Mouse (Mus musculus): ENCODE measurements at regions not wholly inside any gene's neighbourhood (a gene's known extent, or its start where the extent isn't known, plus 50 kb on each side); places are given as distances from the start of the nearest gene placed in this dataset.

DNA sequence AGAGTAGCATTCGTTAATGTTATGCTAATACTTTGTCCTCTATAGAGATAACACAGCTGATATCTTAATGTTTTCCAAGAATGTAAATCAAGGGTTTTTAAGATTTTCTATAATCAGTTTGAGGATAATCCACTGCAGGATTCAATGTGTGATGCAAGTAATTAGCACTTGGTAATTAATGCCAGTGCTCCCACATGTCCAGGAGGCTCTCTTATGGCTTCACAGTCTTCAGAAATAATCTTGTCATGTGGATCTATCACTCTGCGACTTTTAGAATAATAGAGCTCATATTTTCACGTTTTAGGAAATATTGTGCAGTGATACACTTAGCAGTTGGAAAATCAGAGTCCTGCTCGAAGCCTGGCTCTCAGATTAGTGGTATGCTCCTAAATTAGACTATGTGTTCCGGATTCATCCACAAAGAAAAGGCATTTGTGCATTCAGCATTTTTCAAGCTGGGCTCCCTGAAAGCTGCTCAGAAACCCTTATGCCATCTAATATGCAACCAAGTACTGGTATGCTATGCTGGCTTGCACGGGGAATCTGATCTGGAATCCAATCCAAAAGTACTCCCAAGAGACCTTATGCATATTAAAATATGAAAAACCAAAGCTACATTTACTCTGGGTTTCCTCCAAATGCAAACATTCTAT lies 1302.8 kb upstream of the Tyrp1 start:
- no peak for DNase-seq (ENCODE audit: low read depth, low spot score)

GRCm38 (mm10) chr4:79531769-79532168 lies 1302.2 kb upstream of the Tyrp1 start:
- no peak for DNase-seq (ENCODE audit: low read depth, low spot score)

DNA sequence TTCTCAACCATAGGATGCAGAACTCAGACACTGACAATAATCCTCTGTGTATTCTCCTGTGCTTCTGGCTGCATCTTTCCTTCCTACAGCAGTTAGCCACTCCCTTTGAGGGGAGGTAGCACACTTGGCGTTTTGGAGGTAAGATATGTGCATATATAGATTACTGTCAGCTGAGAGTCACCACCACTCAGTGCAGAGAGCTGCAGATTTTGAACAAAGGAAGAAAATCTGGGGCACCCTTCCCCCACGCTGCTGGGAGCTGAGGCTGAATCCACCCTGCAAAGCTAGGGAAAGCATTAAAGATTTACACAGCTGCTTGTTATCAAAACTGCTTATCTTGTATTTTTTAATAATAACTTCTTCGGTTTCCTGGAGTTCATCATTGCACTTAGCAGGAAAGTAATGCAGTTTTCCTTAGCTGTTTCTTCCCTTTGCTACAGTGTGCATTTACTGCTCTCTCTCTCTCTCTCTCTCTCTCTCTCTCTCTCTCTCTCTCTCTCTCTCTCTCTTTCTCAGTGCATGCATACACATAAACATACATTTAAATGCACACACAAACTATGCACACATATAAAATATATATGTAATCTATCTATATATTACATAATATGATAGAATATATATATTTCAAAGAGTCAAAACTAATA lies 1301.4 kb upstream of the Tyrp1 start:
- DNase-seq (ENCODE audit: low read depth, low spot score) = peak; percentile 13

DNA sequence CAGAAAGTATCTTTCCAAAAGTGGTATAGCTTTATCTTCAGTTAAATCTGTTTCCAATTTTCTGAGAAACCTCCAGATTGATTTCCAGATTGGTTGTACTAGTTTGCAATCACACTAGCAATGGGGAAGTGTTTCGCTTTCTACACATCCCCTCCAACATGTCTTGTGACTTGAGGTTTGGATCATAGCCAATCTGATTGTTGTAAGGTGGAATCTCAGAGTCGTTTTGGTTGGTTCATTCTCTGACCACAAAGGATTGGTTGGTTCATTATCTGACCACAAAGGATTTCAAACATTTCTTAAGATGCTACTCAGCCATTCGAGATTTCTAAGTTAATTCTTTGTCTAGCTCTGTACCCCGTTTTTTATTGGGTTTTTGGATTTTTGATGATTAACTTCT lies 1288.5 kb upstream of the Tyrp1 start:
- DNase-seq (ENCODE audit: low read depth, low spot score) = no peak
